Mouse (Mus musculus): ENCODE data around the gene Vim.

DNA sequence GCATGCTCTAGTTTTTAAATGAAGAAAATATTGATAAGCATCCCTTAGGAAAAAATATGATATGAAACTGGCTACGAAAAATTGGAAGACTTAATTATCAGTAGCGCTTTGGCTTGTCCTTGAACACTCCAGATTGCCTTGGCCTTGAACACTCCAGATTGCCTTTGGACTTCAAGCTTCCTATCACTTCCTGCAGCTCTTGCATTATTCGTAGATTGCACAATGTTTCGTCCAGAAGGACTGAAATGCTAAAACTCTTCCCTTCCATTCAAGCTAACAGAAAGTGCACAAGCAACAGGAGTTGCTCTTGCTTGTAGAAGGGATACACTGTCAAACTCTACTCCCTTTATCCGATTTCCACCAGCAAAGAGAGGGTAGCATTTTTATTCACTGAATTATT, 14.4 kb upstream of the Vim start:
- TF ChIP-seq CTCF (IDR thresholded peaks at IDR 0.05; ENCODE audit: control insufficient read depth, insufficient read depth, insufficient read length): no peak
- TF ChIP-seq MAX (IDR thresholded peaks at IDR 0.05): no peak

Measured in C2C12 (cell line).